Comparison of ENCODE assay signal across 18 mouse cellular contexts in the genomic region with DNA sequence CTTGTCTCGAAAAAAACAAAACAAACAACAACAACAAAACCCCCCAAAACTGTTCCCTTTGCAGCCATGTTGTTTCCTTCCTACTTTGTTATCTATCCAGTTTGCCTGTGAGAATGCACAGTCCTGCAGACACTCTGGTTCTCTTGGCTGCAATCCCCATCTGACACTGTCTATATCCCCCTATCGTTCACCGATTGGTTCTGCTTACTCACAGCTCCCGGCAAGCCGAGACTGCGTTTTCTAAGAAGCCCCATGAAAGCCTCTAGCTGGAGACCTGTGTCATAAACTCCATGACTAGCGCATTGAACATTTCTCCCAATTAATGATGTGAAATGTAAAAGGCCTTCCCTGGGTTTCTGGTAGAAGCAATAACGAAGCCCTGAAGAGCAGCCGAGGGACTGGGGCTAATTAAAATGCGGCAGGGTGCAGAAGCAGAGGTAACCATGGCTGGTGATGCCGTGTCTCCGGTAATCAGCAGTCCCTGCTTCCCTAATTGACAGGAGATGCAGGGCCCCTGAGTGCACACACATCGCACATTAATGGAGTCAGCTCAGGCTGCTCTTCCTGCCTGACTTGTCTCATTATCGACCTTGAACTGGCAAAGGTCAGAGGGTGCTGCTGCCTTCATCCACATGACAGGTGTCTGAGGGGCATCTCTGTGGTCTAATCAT.
DNase-seq lines count a peak whose midpoint lies in the region; ATAC-seq lines count a peak whose summit lies in the region.
"Had no signal": no experiment of that assay in that cellular context is flagged by ENCODE, and none has a peak within 500 bp of the region (broad histone marks: within the 10 kb centered on the region; RNA-seq: fewer than 3 reads in every experiment).

No protein-coding gene starts in this region.

- H3K4me3 ChIP-seq in forebrain, embryonic 14.5 days (ENCODE audit: low read depth, low read length): no peak overlapping the region
- H3K4me3 ChIP-seq in hindbrain, embryonic 16.5 days (ENCODE audit: low read length): no peak overlapping the region
- no peak overlapping the region for H3K4me3 ChIP-seq in midbrain, embryonic 16.5 days (ENCODE audit: low read depth, low read length)
- no peak overlapping the region for H3K4me3 ChIP-seq in heart, embryonic 10.5 days
- H3K4me3 ChIP-seq: heart, embryonic 13.5 days; kidney, embryonic 15.5 days; liver, embryonic 15.5 days had no signal

- peak; percentile 66 for ATAC-seq in forebrain, embryonic 14.5 days
- ATAC-seq in hindbrain, embryonic 16.5 days: peak; percentile 73
- peak; percentile 93 for ATAC-seq in midbrain, embryonic 16.5 days
- ATAC-seq: Patski had no signal

- H3K4me2 ChIP-seq in forebrain, embryonic 14.5 days (ENCODE audit: low read length): peak overlapping the region; percentile 27; the same call in 1 of the 2 replicates
- no peak overlapping the region for H3K4me2 ChIP-seq in hindbrain, embryonic 16.5 days (ENCODE audit: low read length)
- H3K4me2 ChIP-seq in midbrain, embryonic 16.5 days (ENCODE audit: low read length): peak overlapping the region; percentile 2; the same call in 1 of the 2 replicates
- H3K4me2 ChIP-seq: heart, embryonic 13.5 days; kidney, embryonic 15.5 days; liver, embryonic 15.5 days had no signal

- peak; percentile 6 for DNase-seq in embryo, embryonic 10.5 days (ENCODE audit: low spot score)
- no peak for DNase-seq in embryo, embryonic 9.5 days (ENCODE audit: extremely low spot score)
- DNase-seq in forebrain, embryonic 14.5 days (ENCODE audit: low spot score): peak; percentile 60
- no peak for DNase-seq in lung, postnatal 14 days
- no peak for DNase-seq in heart, embryonic 10.5 days (ENCODE audit: low spot score)
- DNase-seq in gastrocnemius, postnatal 14 days: no peak
- DNase-seq: cerebellum, adult 11-12 months; gastrocnemius, postnatal 10 days; spleen, adult 18-20 months; thymus, postnatal 4 days had no signal

- no peak overlapping the region for H3K27ac ChIP-seq in forebrain, embryonic 14.5 days (ENCODE audit: low read depth, low read length)
- H3K27ac ChIP-seq in hindbrain, embryonic 16.5 days (ENCODE audit: low read depth, low read length): no peak overlapping the region
- H3K27ac ChIP-seq in midbrain, embryonic 16.5 days (ENCODE audit: low read length): peak overlapping the region; percentile 64
- H3K27ac ChIP-seq in heart, embryonic 10.5 days: no peak overlapping the region
- H3K27ac ChIP-seq: heart, embryonic 13.5 days; kidney, embryonic 15.5 days; liver, embryonic 15.5 days; macrophage had no signal

- H3K36me3 ChIP-seq in forebrain, embryonic 14.5 days (ENCODE audit: control insufficient read depth, insufficient read depth, low read length): no peaks in the 10 kb centered on the region
- no peaks in the 10 kb centered on the region for H3K36me3 ChIP-seq in hindbrain, embryonic 16.5 days (ENCODE audit: control insufficient read depth, insufficient read depth, low read length)
- no peaks in the 10 kb centered on the region for H3K36me3 ChIP-seq in midbrain, embryonic 16.5 days (ENCODE audit: control insufficient read depth, insufficient read depth, low read length)
- H3K36me3 ChIP-seq in heart, embryonic 10.5 days: no peaks in the 10 kb centered on the region
- H3K36me3 ChIP-seq: heart, embryonic 13.5 days; kidney, embryonic 15.5 days; liver, embryonic 15.5 days had no signal

- WGBS in forebrain, embryonic 14.5 days: 23% methylated on average over 14 of the region's 14 CpGs
- 31% methylated on average over 14 of the region's 14 CpGs for WGBS in hindbrain, embryonic 16.5 days
- WGBS in midbrain, embryonic 16.5 days: 33% methylated on average over 14 of the region's 14 CpGs
- WGBS in heart, embryonic 10.5 days: 73% methylated on average over 14 of the region's 14 CpGs

- intact Hi-C loops in gastrocnemius, postnatal 14 days (cut with DNase I; ENCODE audit: low total_unique reads): no loop called here

- H3K9ac ChIP-seq in forebrain, embryonic 14.5 days (ENCODE audit: low read length): no peak overlapping the region
- H3K9ac ChIP-seq in hindbrain, embryonic 16.5 days (ENCODE audit: low read depth, low read length): no peak overlapping the region
- peak overlapping the region; percentile 23; the same call in 1 of the 2 replicates for H3K9ac ChIP-seq in midbrain, embryonic 16.5 days (ENCODE audit: low read depth, low read length)
- H3K9ac ChIP-seq: heart, embryonic 13.5 days; kidney, embryonic 15.5 days; liver, embryonic 15.5 days had no signal

- no peaks in the 10 kb centered on the region for H3K27me3 ChIP-seq in forebrain, embryonic 14.5 days (replicated peaks; ENCODE audit: control insufficient read depth, insufficient read depth, low read length)
- H3K27me3 ChIP-seq in hindbrain, embryonic 16.5 days (replicated peaks; ENCODE audit: control insufficient read depth, insufficient read depth, low read length): no peaks in the 10 kb centered on the region
- no peaks in the 10 kb centered on the region for H3K27me3 ChIP-seq in midbrain, embryonic 16.5 days (ENCODE audit: control insufficient read depth, insufficient read depth, low read depth, low read length)
- no peaks in the 10 kb centered on the region for H3K27me3 ChIP-seq in heart, embryonic 10.5 days (ENCODE audit: insufficient read depth, poor library complexity, severe bottlenecking)
- H3K27me3 ChIP-seq: CH12.LX; heart, embryonic 13.5 days; liver, embryonic 15.5 days had no signal

- H3K9me3 ChIP-seq in forebrain, embryonic 14.5 days (replicated peaks; ENCODE audit: control insufficient read depth, low read length): no peaks in the 10 kb centered on the region
- H3K9me3 ChIP-seq in hindbrain, embryonic 16.5 days (ENCODE audit: control insufficient read depth, low read length): no peaks in the 10 kb centered on the region
- H3K9me3 ChIP-seq in midbrain, embryonic 16.5 days (replicated peaks; ENCODE audit: control insufficient read depth, low read length, poor library complexity, severe bottlenecking): no peaks in the 10 kb centered on the region
- H3K9me3 ChIP-seq in heart, embryonic 10.5 days: no peaks in the 10 kb centered on the region
- H3K9me3 ChIP-seq: heart, embryonic 13.5 days; kidney, embryonic 15.5 days; liver, embryonic 15.5 days had no signal

- peaks cover 5% of the 10 kb centered on the region; the same call in 1 of the 2 replicates for H3K4me1 ChIP-seq in forebrain, embryonic 14.5 days (ENCODE audit: control insufficient read depth, insufficient read depth, low read length)
- H3K4me1 ChIP-seq in hindbrain, embryonic 16.5 days (ENCODE audit: control insufficient read depth, insufficient read depth, low read depth, low read length): no peaks in the 10 kb centered on the region; the same call in 1 of the 2 replicates
- H3K4me1 ChIP-seq in midbrain, embryonic 16.5 days (ENCODE audit: control insufficient read depth, insufficient read depth, low read length): peaks cover 6% of the 10 kb centered on the region
- H3K4me1 ChIP-seq in heart, embryonic 10.5 days: no peaks in the 10 kb centered on the region
- H3K4me1 ChIP-seq: heart, embryonic 13.5 days; kidney, embryonic 15.5 days; liver, embryonic 15.5 days had no signal

Comparison
In these comparisons a context has a peak if more than half of its experiments do, and no peak if none do; other contexts are left out.
1. DNase-seq: peak in embryo, embryonic 10.5 days (single experiment) and forebrain, embryonic 14.5 days (single experiment); none in embryo, embryonic 9.5 days (single experiment), lung, postnatal 14 days (single experiment), heart, embryonic 10.5 days (single experiment) and gastrocnemius, postnatal 14 days (single experiment).
2. Peak in every context shown above with its lines, with median percentiles within 50 percentile points of each other: ATAC-seq.